Mouse (Mus musculus) adrenal gland, adult (tissue): ENCODE results near the gene Cers1.

Experiments
- DNase-seq, 2 experiments: peaks; one replicate each; pipeline ENCODE4 v3.0.0; 2022 to 2023; ENCODE audit warnings: low spot score in 1 of 2; ENCODE audit not compliant: inconsistent age in 2 of 2

Cers1 gene

GRCm38 (mm10) chr8:70313399-70313798, 2.2 kb upstream of the Cers1 start:
- DNase-seq = peak in 1 of 2 experiments; percentile 67

GRCm38 (mm10) chr8:70316511-70317504, 1.2 kb downstream of the Cers1 start:
- DNase-seq = peak; percentile 50 to 70

- no peak for DNase-seq
Measured at GRCm38 (mm10) chr8:70317872-70318271, 2.3 kb downstream of the Cers1 start.

GRCm38 (mm10) chr8:70323716-70324115, 8.1 kb downstream of the Cers1 start:
- no peak for DNase-seq

- DNase-seq = no peak
Measured at GRCm38 (mm10) chr8:70327512-70327911, 11.9 kb downstream of the Cers1 start.

GRCm38 (mm10) chr8:70329124-70329834, 13.7 kb downstream of the Cers1 start, which contains the start of gene Gdf1:
Gdf1 (plus strand) TSS chr8:70329817.
- DNase-seq = no peak

GRCm38 (mm10) chr8:70329835-70330740, 14.5 kb downstream of the Cers1 start:
- DNase-seq = no peak

GRCm38 (mm10) chr8:70330741-70331364, 15.3 kb downstream of the Cers1 start:
- peak; percentile 71 to 84 for DNase-seq

GRCm38 (mm10) chr8:70331526-70331925, 16.0 kb downstream of the Cers1 start:
- no peak for DNase-seq

- peak; percentile 70 to 82 for DNase-seq
Measured at GRCm38 (mm10) chr8:70332070-70332877, 16.7 kb downstream of the Cers1 start.

GRCm38 (mm10) chr8:70332878-70333202, 17.3 kb downstream of the Cers1 start:
- DNase-seq = no peak

GRCm38 (mm10) chr8:70338931-70339330, 23.4 kb downstream of the Cers1 start:
- no peak for DNase-seq

- DNase-seq = no peak
Measured at GRCm38 (mm10) chr8:70340659-70341058, 25.1 kb downstream of the Cers1 start.

- no peak for DNase-seq
Measured at GRCm38 (mm10) chr8:70342007-70342406, 26.4 kb downstream of the Cers1 start.

GRCm38 (mm10) chr8:70343076-70343475, 27.5 kb downstream of the Cers1 start:
- no peak for DNase-seq

GRCm38 (mm10) chr8:70343696-70344095, 28.1 kb downstream of the Cers1 start:
- DNase-seq = peak in 1 of 2 experiments; percentile 73

GRCm38 (mm10) chr8:70344279-70344678, 28.7 kb downstream of the Cers1 start:
- DNase-seq = peak; percentile 56 to 63

- DNase-seq = no peak
Measured at GRCm38 (mm10) chr8:70347443-70347842, 31.9 kb downstream of the Cers1 start.

- peak in 1 of 2 experiments; percentile 71 for DNase-seq
Measured at GRCm38 (mm10) chr8:70347860-70348420, 32.4 kb downstream of the Cers1 start.
